Mouse (Mus musculus): ENCODE results near the gene Lacc1.
"Not testable (repeated sequence)": the region's sequence is repeated elsewhere in the genome, so short reads cannot be mapped to it uniquely, and the experiment has no call there.

Lacc1 gene

GRCm38 (mm10) chr14:77036226-77037046 is at the start of gene Lacc1, which contains the start of gene Ccdc122:
Gene Lacc1 (minus strand): TSS chr14:77036904.
Gene Ccdc122 (plus strand): TSS chr14:77036772.
- peak; percentile 61 to 69 for DNase-seq (ENCODE audit: low spot score in 2 of 2)

DNA sequence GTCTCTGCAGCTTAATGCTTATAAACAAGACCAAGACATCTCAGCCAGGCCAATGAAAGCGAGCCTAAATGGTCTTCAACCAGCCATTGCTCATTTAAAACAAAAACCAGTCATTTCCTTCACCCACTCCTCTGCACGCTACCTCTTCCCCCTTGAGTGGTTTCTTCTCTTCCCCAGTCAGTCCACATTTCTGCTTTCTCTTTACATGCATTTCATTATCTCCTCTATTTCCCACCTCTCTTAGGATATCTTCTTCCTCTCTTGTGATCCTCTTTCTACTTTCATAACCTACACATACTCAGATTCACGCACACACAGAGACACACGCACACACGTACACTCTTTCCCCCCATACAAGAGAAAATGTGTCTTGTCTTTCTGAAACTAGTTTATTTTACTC is 44.5 kb upstream of the Lacc1 start:
- DNase-seq (ENCODE audit: low spot score in 2 of 2) = no peak

- no peak for DNase-seq (ENCODE audit: low spot score in 2 of 2)
Observed at GRCm38 (mm10) chr14:77069361-77069760, 32.7 kb upstream of the Lacc1 start.

DNA sequence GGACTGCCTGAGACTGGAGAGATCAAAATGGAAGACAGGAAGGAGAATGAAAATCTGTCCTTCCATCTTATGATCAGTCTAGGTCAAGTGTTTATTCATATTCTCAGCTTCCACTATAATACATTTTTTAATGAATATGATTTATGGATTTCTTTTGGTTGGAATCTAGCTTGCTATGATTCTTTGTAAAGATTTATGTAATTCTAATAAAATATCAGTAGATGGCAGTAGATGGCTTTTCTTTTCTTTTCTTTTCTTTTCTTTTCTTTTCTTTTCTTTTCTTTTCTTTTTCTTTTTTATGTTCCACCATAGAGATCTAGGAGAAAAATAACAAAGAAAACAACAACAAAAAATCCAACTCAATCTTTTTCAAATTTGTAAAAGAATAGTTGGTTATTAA is 16.6 kb upstream of the Lacc1 start:
- no peak for DNase-seq (ENCODE audit: low spot score in 2 of 2)

DNA sequence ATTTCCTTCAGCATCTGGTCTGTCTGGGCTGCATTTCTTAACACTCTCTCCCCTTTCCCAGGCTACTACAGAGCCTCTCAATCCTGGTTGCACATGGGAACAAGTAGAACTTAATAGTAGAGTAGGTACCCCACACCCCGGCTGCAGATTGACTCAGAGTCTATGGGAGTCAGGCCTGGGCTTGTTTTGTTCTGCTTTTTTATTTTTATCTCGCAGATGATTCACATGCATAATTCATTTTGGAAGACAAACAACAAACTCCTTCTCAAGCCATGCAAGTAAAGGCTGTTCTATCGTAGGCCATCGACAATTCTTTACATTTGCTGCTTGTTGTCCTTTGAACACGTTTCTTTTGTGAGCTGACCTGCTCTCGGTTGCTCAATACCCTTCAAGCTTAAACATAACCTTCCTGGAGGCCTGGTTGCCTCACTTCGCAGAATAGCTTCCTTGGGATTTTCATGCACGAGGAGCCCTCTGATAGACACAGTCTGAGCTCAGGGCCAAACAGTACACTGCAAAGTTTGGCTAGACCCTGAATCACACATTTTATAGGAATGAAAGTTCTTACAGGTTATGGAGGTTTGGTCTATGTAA is 1.2 kb upstream of the Lacc1 start:
- DNase-seq (ENCODE audit: low spot score in 2 of 2) = peak in 1 of 2 experiments; percentile 36

DNA sequence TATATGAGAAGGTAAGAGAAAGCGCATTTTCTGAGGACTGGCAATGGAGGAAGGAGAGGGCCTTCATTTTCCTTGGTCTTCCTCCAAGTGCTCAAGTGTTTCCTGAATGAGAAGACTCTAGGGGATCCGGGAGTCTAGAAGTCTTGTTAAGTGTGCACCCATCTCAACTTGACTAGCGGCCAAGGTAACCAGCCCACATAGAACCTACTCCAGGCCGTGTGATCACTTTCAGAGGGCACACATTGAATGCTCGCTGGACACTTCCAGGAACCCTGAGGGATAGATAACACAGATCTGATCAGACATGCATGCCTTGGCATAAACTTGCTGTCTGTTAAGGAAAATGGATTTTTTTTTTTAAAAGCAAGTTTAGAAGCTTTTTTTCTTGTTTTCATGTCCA is 626 bp upstream of the Lacc1 start:
- DNase-seq (ENCODE audit: low spot score in 2 of 2) = no peak

GRCm38 (mm10) chr14:77034970-77035369 is 1.7 kb downstream of the Lacc1 start:
- no peak for DNase-seq (ENCODE audit: low spot score in 2 of 2)

DNA sequence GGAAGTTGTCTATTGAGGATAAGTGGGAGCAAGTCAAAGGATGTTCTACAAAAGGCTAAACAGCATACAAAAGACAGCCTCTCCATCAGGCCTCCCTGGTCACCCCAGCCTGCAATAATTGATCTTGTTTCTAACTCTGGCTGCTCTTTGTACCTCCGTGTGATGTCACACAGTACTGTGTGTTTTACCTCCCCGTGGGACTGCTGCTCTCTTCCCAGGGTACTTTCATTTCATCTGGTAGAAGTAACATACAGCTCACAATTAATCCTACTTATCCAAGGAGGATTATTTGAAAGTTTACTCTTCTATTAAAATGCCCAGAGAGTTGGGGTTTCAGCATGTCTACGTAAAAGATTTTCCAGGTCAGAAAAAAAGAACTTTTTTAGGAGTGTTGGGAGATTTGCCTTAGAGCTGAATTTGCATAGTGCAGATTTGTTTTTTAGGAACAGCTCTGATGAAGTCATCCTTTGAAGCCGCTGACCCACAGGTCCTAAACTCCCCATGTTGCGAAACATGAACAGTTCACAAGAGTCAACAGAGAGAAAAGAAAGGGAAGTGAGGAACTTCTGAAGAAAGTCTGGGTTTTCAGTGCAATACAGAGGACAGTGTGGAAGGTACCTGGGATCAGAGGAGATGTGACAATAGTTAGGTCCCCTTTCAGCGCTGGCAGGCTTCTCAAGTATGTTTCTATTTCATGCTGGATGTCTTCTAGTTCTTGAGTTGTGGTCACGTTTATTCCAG is 2.4 kb downstream of the Lacc1 start:
- DNase-seq (ENCODE audit: low spot score in 2 of 2) = no peak

DNA sequence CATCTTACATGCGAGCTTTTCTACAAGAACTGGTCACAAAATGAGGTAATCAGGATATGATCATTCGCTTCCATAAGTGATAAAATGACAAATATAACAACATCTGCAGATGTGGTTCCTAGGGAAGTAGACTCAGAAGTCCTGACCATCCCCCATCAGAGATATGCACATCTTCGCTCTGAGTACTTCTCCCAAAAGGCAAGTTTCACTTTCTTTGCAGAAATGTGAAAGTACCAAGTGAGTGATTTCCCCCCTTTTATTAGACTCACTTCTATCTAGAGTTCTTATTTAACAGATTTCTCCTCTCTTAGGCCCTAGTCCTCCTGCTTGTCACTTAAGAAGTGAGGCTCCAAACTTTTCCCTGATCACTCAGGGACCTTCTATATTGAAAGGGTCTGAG is 3.3 kb downstream of the Lacc1 start:
- no peak for DNase-seq (ENCODE audit: low spot score in 2 of 2)

- DNase-seq (ENCODE audit: low spot score in 2 of 2) = no peak
Observed at GRCm38 (mm10) chr14:77032433-77032832, 4.3 kb downstream of the Lacc1 start.

- DNase-seq (ENCODE audit: low spot score in 2 of 2) = no peak
Observed at GRCm38 (mm10) chr14:77030808-77031207, 5.9 kb downstream of the Lacc1 start.

GRCm38 (mm10) chr14:77029319-77030054 is 7.2 kb downstream of the Lacc1 start:
- DNase-seq (ENCODE audit: low spot score in 2 of 2) = no peak

DNA sequence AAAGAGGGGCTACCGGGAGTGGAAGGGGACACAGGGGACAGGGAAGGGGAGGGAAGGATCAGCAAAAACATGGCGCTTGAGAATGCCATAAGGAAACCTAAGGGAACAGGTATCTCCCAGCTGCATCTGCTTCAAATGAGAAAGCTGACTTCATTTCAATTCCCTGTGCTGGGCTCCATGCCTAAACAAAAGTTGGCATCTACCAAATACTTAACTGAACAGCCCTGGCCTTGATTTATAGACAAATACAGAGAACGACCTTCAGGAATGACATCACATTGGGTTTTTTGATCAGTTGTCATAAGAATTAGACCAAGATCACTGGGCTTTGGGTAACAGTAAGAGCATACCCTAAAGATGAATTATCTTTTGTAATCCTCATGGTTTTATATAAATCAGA is 12.2 kb downstream of the Lacc1 start:
- no peak for DNase-seq (ENCODE audit: low spot score in 2 of 2)

GRCm38 (mm10) chr14:77017211-77017610 is 19.5 kb downstream of the Lacc1 start:
- no peak for DNase-seq (ENCODE audit: low spot score in 2 of 2)

DNA sequence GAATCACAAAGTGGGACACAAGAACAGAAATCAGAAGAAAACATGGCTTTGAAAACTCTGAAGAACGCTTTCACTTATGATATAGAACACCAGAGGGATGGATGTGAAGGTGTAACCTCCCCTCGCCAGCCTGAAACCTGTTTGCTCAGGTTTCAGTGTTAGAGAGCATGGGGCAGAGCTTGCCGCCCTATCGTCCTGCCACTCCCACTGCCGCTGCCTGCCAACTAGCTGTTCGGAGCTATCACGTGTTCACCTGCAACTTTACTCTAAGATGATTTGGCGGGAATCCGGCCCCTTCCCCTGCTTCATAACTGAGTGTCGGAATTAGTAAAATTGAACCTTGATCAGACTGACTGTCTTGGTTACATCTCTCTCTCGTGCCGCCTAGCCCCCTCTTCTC is 19.9 kb downstream of the Lacc1 start:
- DNase-seq (ENCODE audit: low spot score in 2 of 2) = not testable (repeated sequence)

- DNase-seq (ENCODE audit: low spot score in 2 of 2) = peak; percentile 82 to 84
Observed at GRCm38 (mm10) chr14:77011804-77012203, 24.9 kb downstream of the Lacc1 start.

- peak; percentile 84 to 91 for DNase-seq (ENCODE audit: low spot score in 2 of 2)
Observed at GRCm38 (mm10) chr14:77008238-77008637, 28.5 kb downstream of the Lacc1 start.

GRCm38 (mm10) chr14:77005566-77005965 is 31.1 kb downstream of the Lacc1 start:
- no peak for DNase-seq (ENCODE audit: low spot score in 2 of 2)

DNA sequence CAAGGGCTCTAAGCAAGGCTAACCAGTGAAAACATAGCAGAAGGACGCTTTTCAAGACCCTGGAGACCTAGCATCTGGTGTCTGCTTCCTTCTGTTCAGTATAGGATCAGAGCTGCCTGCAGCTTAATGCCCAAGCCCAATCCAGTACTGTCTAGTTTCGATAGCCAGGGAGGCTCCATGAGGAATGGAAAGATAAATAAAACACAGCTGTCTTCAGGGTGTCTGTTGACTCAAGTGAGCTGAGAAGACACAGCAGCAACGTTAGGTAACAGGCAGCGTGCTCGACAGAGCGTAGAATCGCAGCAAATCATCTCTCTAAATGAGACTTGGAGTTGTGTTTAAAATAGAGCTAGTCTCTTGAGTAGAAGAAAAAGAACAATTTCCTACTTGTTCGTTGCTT is 32.0 kb downstream of the Lacc1 start:
- DNase-seq (ENCODE audit: low spot score in 2 of 2) = peak in 1 of 2 experiments; percentile 18

- not testable (repeated sequence) for DNase-seq (ENCODE audit: low spot score in 2 of 2)
Observed at GRCm38 (mm10) chr14:76990351-76990750, 46.4 kb downstream of the Lacc1 start.

GRCm38 (mm10) chr14:76981781-76982180 is 54.9 kb downstream of the Lacc1 start:
- DNase-seq (ENCODE audit: low spot score in 2 of 2) = no peak

GRCm38 (mm10) chr14:76981176-76981575 is 55.5 kb downstream of the Lacc1 start:
- no peak for DNase-seq (ENCODE audit: low spot score in 2 of 2)
